Mouse (Mus musculus) thymus, adult 18-20 months (tissue): Measurements from ENCODE around the gene Cacng2.

Source experiments
- DNase-seq, 2 experiments: peaks; one replicate each; pipeline ENCODE4 v3.0.0; 2022; ENCODE audit warnings: mixed read lengths in 2 of 2

Gene Cacng2

GRCm38 (mm10) chr15:78001400-78001799 is 118.4 kb downstream of the Cacng2 start:
- DNase-seq, result no peak

GRCm38 (mm10) chr15:77988541-77988940 is 131.3 kb downstream of the Cacng2 start:
- no peak for DNase-seq

GRCm38 (mm10) chr15:77983391-77983790 is 136.4 kb downstream of the Cacng2 start:
- no peak for DNase-seq

GRCm38 (mm10) chr15:77982195-77982939 is 137.5 kb downstream of the Cacng2 start:
- DNase-seq, result no peak

GRCm38 (mm10) chr15:77981181-77981680 is 138.6 kb downstream of the Cacng2 start:
- DNase-seq, result no peak

- no peak for DNase-seq
Observed at GRCm38 (mm10) chr15:77979427-77979865, 140.4 kb downstream of the Cacng2 start.

GRCm38 (mm10) chr15:77977663-77978062 is 142.2 kb downstream of the Cacng2 start:
- no peak for DNase-seq

GRCm38 (mm10) chr15:77974165-77974841 is 145.5 kb downstream of the Cacng2 start:
- DNase-seq, result no peak

GRCm38 (mm10) chr15:77970470-77971292 is 149.1 kb downstream of the Cacng2 start, which contains the start of gene Eif3d:
Gene Eif3d (minus strand): TSS chr15:77970813.
- peak; percentile 91 to 94 for DNase-seq

GRCm38 (mm10) chr15:77969940-77970469 is 149.8 kb downstream of the Cacng2 start:
- no peak for DNase-seq

- no peak for DNase-seq
Observed at GRCm38 (mm10) chr15:77965117-77965528, 154.7 kb downstream of the Cacng2 start.

GRCm38 (mm10) chr15:77962447-77962846 is 157.4 kb downstream of the Cacng2 start:
- no peak for DNase-seq

- no peak for DNase-seq
Observed at GRCm38 (mm10) chr15:77960693-77961092, 159.1 kb downstream of the Cacng2 start.

GRCm38 (mm10) chr15:77958071-77958470 is 161.8 kb downstream of the Cacng2 start:
- DNase-seq, result no peak

- no peak for DNase-seq
Observed at GRCm38 (mm10) chr15:77957625-77958024, 162.2 kb downstream of the Cacng2 start.

- DNase-seq, result peak; percentile 80 to 81
Observed at GRCm38 (mm10) chr15:77956404-77956901, 163.4 kb downstream of the Cacng2 start, which contains the start of gene Foxred2. Gene Foxred2 (minus strand): TSS chr15:77956722.

- peak in 1 of 2 experiments; percentile 19 for DNase-seq
Observed at GRCm38 (mm10) chr15:77955440-77956403, 164.1 kb downstream of the Cacng2 start.

GRCm38 (mm10) chr15:77954362-77954761 is 165.5 kb downstream of the Cacng2 start:
- DNase-seq, result no peak

GRCm38 (mm10) chr15:77952921-77953320 is 166.9 kb downstream of the Cacng2 start:
- no peak for DNase-seq

GRCm38 (mm10) chr15:77949061-77949460 is 170.8 kb downstream of the Cacng2 start:
- no peak for DNase-seq

- no peak for DNase-seq
Observed at GRCm38 (mm10) chr15:77945711-77946110, 174.1 kb downstream of the Cacng2 start.
